Mouse (Mus musculus): ENCODE measurements around the gene Surf2. TPM values are rescaled to one million over a fixed set of nuclear protein-coding genes. Genes with fewer than 3 reads are reported as not detected.
"Not testable (repeated sequence)": the region's sequence is repeated elsewhere in the genome, so short reads cannot be mapped to it uniquely, and the experiment has no call there.

Surf2 gene
- polyA plus RNA-seq (2015; fragmentation: Nextera tagmentation; extraction: Ambion mirVana) = 46.6 and 52.2 TPM in 2 replicates

DNA sequence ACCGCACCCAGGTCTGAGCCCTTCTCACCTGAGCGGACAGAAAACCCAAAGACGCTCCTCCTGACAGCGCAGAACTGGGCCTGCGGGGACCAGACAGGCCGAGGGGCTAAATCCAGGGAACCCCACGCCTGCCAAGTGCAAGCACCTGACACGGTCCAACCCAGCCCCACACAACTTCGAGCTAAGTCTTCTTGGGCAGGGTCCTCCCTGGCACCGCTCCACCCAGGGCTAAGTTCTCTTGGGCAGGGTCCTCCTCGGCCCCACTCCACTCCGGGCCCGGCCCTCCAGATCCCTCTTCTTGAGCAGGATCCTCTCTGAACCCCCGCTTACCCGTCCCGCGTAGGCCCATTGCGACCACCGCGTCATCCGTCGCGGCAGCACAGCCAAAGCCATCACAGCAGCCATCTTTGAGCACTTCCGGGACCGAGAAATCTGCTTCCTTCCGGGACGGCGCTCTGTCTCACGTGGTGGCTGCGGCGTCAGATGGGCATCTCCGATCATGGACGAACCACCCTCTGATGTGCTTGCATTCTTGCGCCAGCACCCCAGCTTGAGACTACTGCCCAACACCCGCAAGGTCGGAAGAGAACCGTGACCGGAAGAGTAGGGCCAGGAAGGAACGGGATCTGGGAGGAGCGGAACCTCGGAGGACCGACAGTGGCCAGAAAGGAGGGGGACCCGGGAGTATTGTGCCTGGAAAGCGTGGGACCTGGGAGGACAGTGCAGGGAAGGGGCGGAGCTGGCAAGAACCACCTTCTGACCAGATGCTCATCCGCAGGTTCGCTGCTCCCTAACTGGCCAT is at the start of gene Surf2, which contains the start of gene Surf1:
Surf2 (plus strand) TSS at position 441 of the 802 bp plus-strand sequence.
Surf1 (minus strand) TSS at position 604 of the 802 bp plus-strand sequence.
- peak; percentile 80 for ATAC-seq (ENCODE audit: low FRiP score, low TSS enrichment)
- peaks cover 63% of the 10 kb centered on the region for H3K36me3 ChIP-seq (ENCODE audit: insufficient read depth, low read length)
- under 1% methylated on average over 47 of the region's 47 CpGs for WGBS
- no peaks in the 10 kb centered on the region for H3K9me3 ChIP-seq (ENCODE audit: low read length)
- H3K9ac ChIP-seq (replicated peaks; ENCODE audit: low read length) = peak within 1 kb of the TSS; percentile 89
- no peaks in the 10 kb centered on the region for H3K27me3 ChIP-seq (ENCODE audit: insufficient read depth, low read length)
- peak within 1 kb of the TSS; percentile 88 for H3K4me3 ChIP-seq (ENCODE audit: low read length)
- H3K4me1 ChIP-seq (ENCODE audit: insufficient read depth, low read length) = peaks cover 42% of the 10 kb centered on the region
- peak within 1 kb of the TSS; percentile 97 for H3K4me2 ChIP-seq (replicated peaks; ENCODE audit: low read depth, low read length)
- peak within 1 kb of the TSS; percentile 91 for H3K27ac ChIP-seq (ENCODE audit: low read length)

DNA sequence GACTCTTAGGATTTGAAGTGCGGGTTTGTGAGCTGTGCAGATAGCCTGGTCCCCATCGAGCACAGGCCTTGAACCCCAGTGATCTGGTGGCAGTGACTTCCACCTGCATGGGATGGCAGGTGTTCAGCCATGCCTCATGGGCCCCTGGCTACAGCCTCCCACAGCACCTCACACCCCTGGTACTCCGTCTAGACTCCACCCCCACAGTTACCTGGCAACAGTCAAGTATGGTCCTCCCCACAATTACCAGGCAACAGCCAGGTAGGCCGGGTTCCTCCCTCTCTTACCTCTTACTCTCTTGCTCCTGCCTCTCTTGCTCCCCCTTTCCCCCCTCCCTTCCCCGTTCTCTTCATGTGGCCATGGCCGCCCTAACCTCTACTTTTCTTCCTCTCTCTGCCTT is 45.5 kb upstream of the Surf2 start:
- no peak overlapping the region for H3K27ac ChIP-seq (ENCODE audit: low read length)
- H3K27me3 ChIP-seq (ENCODE audit: insufficient read depth, low read length) = no peaks in the 10 kb centered on the region
- ATAC-seq (ENCODE audit: low FRiP score, low TSS enrichment) = no peak
- no peak overlapping the region for H3K4me3 ChIP-seq (ENCODE audit: low read length)
- no peaks in the 10 kb centered on the region for H3K9me3 ChIP-seq (ENCODE audit: low read length)
- H3K4me1 ChIP-seq (ENCODE audit: insufficient read depth, low read length) = no peaks in the 10 kb centered on the region
- H3K9ac ChIP-seq (replicated peaks; ENCODE audit: low read length) = no peak overlapping the region
- H3K36me3 ChIP-seq (ENCODE audit: insufficient read depth, low read length) = no peaks in the 10 kb centered on the region
- H3K4me2 ChIP-seq (replicated peaks; ENCODE audit: low read depth, low read length) = no peak overlapping the region
- WGBS = 57% methylated on average over 6 of the region's 6 CpGs

DNA sequence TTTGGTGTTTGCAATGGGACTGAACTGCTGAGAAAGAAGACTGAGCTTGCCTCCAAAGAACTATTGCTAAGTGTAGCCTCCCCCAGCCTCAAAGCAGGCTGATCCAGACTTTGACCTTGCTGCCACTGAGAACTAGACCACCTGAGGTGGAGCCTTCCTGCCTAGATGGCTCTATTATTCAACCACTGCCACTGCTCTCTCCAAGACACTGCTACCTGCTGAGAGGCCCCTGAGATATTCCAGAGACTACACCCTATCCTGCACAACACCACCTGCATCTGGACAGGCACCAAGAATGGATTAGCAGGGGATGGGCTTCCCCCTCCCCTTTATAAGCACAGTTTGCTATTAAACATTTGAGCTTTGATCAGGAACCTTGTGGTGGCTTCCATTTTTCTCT is 37.6 kb upstream of the Surf2 start:
- Histone ChIP-seq H3K36me3 (ENCODE audit: insufficient read depth, low read length) (no peaks in the 10 kb centered on the region), H3K4me1 (ENCODE audit: insufficient read depth, low read length) (no peaks in the 10 kb centered on the region), H3K4me2 (replicated peaks; ENCODE audit: low read depth, low read length) (no peak overlapping the region), H3K27me3 (ENCODE audit: insufficient read depth, low read length) (no peaks in the 10 kb centered on the region), H3K9ac (replicated peaks; ENCODE audit: low read length) (no peak overlapping the region), H3K4me3 (ENCODE audit: low read length) (no peak overlapping the region), H3K27ac (ENCODE audit: low read length) (no peak overlapping the region), H3K9me3 (ENCODE audit: low read length) (0 out of 2 replicates have a peak, but pooled peaks cover 8% of the 10 kb centered on the region)
- ATAC-seq (ENCODE audit: low FRiP score, low TSS enrichment) = no peak

DNA sequence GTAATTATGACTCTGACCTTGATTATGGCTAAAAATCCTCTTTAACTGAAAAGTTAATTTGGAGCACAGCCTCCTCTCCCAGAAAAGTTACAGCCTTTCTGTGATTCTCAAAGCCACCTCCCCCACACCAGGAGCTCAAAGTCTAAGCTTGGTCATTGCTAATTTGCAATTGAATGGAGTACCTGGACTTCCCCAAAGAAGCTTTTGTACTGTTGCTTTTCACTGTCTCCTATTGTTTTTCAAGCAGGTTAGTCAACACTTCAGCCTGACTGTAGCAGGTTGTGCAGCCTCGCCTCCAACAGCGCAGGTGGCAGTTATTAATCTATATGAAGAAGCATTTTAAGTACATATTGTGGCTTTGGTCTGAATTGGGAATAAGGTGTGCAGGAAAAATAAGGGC is 30.6 kb upstream of the Surf2 start:
- H3K27ac ChIP-seq (ENCODE audit: low read length); H3K4me3 ChIP-seq (ENCODE audit: low read length); H3K27me3 ChIP-seq (ENCODE audit: insufficient read depth, low read length); ATAC-seq (ENCODE audit: low FRiP score, low TSS enrichment); H3K9ac ChIP-seq (replicated peaks; ENCODE audit: low read length); H3K4me2 ChIP-seq (replicated peaks; ENCODE audit: low read depth, low read length); H3K9me3 ChIP-seq (ENCODE audit: low read length); H3K4me1 ChIP-seq (ENCODE audit: insufficient read depth, low read length): not testable (repeated sequence)
- WGBS = 88% methylated on average over 2 of the region's 2 CpGs
- H3K36me3 ChIP-seq (ENCODE audit: insufficient read depth, low read length) = peaks cover 20% of the 10 kb centered on the region

DNA sequence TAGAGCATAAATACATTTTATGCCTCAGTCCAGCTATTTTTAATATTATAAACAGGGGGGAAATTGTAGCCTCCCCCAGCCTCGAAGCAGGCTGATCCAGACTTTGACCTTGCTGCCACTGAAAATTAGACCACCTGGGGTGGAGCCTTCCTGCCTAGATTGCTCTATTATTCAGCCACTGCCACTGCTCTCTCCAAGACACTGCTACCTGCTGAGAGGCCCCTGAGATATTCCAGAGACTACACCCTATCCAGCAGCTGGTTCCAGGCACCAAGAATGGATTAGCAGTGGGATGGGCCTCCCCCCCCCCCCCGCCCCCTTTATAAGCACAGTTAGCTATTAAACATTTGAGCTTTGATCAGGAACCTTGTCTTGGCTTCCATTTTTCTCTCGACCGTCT is 30.0 kb upstream of the Surf2 start:
- 65% methylated on average over 4 of the region's 4 CpGs for WGBS
- not testable (repeated sequence) for H3K4me3 ChIP-seq (ENCODE audit: low read length); H3K9ac ChIP-seq (replicated peaks; ENCODE audit: low read length)

DNA sequence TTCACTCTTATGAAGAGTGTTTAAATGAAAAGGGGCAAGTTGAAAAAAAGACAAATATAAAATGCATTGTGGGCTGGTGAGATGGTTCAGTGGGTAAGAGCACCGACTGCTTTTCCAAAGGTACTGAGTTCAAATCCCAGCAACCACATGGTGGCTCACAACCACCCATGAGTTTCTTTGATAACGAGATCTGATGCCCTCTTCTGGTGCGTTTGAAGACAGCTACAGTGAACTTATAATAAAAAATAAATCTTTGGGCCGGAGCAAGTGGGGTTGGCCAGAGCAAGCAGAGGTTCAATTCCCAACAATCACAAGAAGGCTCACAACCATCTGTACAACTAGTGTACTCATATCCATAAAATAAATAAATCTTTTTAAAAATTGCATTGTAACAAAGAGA is 20.3 kb upstream of the Surf2 start:
- peaks cover 76% of the 10 kb centered on the region for H3K36me3 ChIP-seq (ENCODE audit: insufficient read depth, low read length)
- 91% methylated on average over 4 of the region's 4 CpGs for WGBS
- no peaks in the 10 kb centered on the region for H3K9me3 ChIP-seq (ENCODE audit: low read length)
- peaks cover 1% of the 10 kb centered on the region; the same call in 1 of the 2 replicates for H3K4me1 ChIP-seq (ENCODE audit: insufficient read depth, low read length)
- no peak overlapping the region for H3K4me3 ChIP-seq (ENCODE audit: low read length)
- H3K27ac ChIP-seq (ENCODE audit: low read length) = no peak overlapping the region
- H3K27me3 ChIP-seq (ENCODE audit: insufficient read depth, low read length) = no peaks in the 10 kb centered on the region
- H3K4me2 ChIP-seq (replicated peaks; ENCODE audit: low read depth, low read length) = no peak overlapping the region
- no peak overlapping the region for H3K9ac ChIP-seq (replicated peaks; ENCODE audit: low read length)
- ATAC-seq (ENCODE audit: low FRiP score, low TSS enrichment) = no peak

More for the DNA sequence above, 30.0 kb upstream of the Surf2 start:
- H3K27me3 ChIP-seq (ENCODE audit: insufficient read depth, low read length); ATAC-seq (ENCODE audit: low FRiP score, low TSS enrichment); H3K27ac ChIP-seq (ENCODE audit: low read length); H3K4me1 ChIP-seq (ENCODE audit: insufficient read depth, low read length); H3K9me3 ChIP-seq (ENCODE audit: low read length); H3K4me2 ChIP-seq (replicated peaks; ENCODE audit: low read depth, low read length): not testable (repeated sequence)
- H3K36me3 ChIP-seq (ENCODE audit: insufficient read depth, low read length) = peaks cover 26% of the 10 kb centered on the region

DNA sequence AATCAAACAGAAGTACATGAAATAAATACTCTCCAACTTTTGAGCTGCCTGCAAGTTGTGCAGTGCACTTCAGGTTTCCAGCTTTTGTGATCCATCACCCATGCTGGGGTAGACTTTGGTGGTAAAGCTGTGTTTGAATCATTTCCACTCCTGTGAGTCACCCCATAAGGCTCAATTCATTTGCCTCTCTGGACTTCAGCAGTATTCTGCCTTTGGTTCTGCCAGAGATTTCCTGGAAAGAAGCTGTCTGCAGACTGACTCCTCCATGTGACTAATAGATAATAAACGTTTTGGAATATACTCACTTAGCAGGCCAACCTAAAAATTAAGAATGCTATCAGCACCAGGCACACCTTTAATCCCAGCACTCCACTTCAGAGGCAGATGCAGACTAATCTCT is 15.4 kb upstream of the Surf2 start:
- H3K27ac ChIP-seq (ENCODE audit: low read length) = no peak overlapping the region
- H3K4me1 ChIP-seq (ENCODE audit: insufficient read depth, low read length) = peaks cover 25% of the 10 kb centered on the region
- no peak overlapping the region; the same call in 1 of the 2 replicates for H3K9ac ChIP-seq (replicated peaks; ENCODE audit: low read length)
- 72% methylated on average over 1 of the region's 1 CpGs for WGBS
- no peaks in the 10 kb centered on the region for H3K9me3 ChIP-seq (ENCODE audit: low read length)
- no peak overlapping the region for H3K4me2 ChIP-seq (replicated peaks; ENCODE audit: low read depth, low read length)
- peaks cover 43% of the 10 kb centered on the region for H3K36me3 ChIP-seq (ENCODE audit: insufficient read depth, low read length)
- H3K27me3 ChIP-seq (ENCODE audit: insufficient read depth, low read length) = no peaks in the 10 kb centered on the region
- H3K4me3 ChIP-seq (ENCODE audit: low read length) = no peak overlapping the region
- no peak for ATAC-seq (ENCODE audit: low FRiP score, low TSS enrichment)

DNA sequence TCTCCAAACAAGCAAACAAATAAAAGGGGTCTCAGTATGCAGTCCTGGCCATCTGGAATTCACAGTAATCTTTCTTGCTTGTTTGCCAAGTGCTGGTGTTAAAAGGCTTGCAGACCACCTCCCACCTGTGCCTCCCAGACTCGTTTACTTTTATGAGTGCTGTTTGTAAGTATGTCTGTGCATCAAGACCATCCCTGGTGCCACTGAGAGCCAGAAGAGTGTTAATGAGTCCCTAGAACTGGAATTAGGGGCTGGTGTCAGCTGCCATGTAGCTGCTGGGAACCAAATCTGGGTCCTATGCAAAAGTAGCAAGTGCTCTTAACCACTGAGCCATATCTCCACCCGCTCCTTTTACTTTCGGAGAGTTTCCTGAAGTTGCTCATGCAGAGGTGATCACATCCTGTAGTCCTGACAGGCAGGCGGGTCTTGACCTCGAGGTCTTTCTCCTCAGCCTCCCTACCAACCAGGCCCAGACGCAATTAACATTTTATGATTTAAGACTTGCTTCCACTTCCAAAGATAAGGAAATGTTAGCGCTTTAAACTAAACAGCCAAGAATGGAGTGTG is 14.2 kb upstream of the Surf2 start:
- Histone ChIP-seq H3K9me3 (ENCODE audit: low read length) (no peaks in the 10 kb centered on the region), H3K36me3 (ENCODE audit: insufficient read depth, low read length) (peaks cover 42% of the 10 kb centered on the region), H3K4me2 (replicated peaks; ENCODE audit: low read depth, low read length) (peak overlapping the region; percentile 71), H3K9ac (replicated peaks; ENCODE audit: low read length) (peak overlapping the region; percentile 77), H3K27me3 (ENCODE audit: insufficient read depth, low read length) (no peaks in the 10 kb centered on the region), H3K4me1 (ENCODE audit: insufficient read depth, low read length) (peaks cover 25% of the 10 kb centered on the region), H3K4me3 (ENCODE audit: low read length) (peak overlapping the region; percentile 64), H3K27ac (ENCODE audit: low read length) (peak overlapping the region; percentile 94)
- ATAC-seq (ENCODE audit: low FRiP score, low TSS enrichment) = no peak
- WGBS = 4% methylated on average over 7 of the region's 7 CpGs

DNA sequence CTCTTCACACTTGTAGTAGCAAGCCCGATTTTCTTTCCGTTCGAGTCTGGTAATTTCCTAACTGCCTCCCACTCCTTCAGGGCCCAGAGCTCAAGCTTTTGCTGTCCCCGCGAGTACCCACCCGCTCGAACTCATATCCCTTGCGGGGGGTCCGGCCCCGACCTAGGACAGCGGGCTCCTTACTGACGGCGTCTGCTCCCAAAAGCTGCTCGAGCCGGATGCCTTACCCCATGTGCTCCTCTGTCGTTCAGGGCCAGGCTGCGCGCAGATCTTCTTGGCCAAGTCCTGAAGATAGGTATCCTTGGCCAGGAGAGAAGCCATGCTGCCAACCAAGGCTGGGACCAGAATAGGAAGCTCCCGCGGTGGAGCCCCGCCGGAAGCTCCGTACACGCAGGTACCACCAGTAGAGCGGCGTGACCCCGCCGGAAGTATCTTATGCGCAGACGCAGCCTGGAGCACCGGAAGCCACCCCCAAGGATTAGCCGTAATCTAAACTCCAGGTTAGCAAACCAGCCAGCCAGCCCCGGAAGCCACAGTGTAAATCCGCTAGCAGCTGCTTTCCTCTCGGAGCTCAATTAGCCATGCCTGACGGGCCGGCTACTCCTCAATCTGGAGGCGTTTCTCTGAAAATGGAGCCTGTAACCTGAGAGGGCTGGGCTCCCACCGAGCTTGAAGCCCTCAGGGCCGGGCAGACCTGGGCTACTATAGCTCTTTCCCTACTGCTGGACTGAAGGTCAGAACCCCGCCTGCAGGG is 13.5 kb upstream of the Surf2 start, which contains the start of gene Surf6:
Surf6 (minus strand) TSS at position 413 of the 754 bp plus-strand sequence.
- H3K9ac ChIP-seq (replicated peaks; ENCODE audit: low read length) = peak within 1 kb of the TSS; percentile 77
- peaks cover 28% of the 10 kb centered on the region for H3K4me1 ChIP-seq (ENCODE audit: insufficient read depth, low read length)
- peak within 1 kb of the TSS; percentile 71 for H3K4me2 ChIP-seq (replicated peaks; ENCODE audit: low read depth, low read length)
- H3K9me3 ChIP-seq (ENCODE audit: low read length) = no peaks in the 10 kb centered on the region
- peak within 1 kb of the TSS; percentile 64 for H3K4me3 ChIP-seq (ENCODE audit: low read length)
- no peaks in the 10 kb centered on the region for H3K27me3 ChIP-seq (ENCODE audit: insufficient read depth, low read length)
- peak; percentile 94 for ATAC-seq (ENCODE audit: low FRiP score, low TSS enrichment)
- H3K27ac ChIP-seq (ENCODE audit: low read length) = peak within 1 kb of the TSS; percentile 94
- H3K36me3 ChIP-seq (ENCODE audit: insufficient read depth, low read length) = peaks cover 42% of the 10 kb centered on the region
- WGBS = under 1% methylated on average over 41 of the region's 41 CpGs
